Mouse (Mus musculus) mesoderm, embryonic 11.5 days (tissue): ENCODE measurements at regions not wholly inside any gene's neighbourhood (a gene's known extent, or its start where the extent isn't known, plus 50 kb on each side); places are given as distances from the start of the nearest gene placed in this dataset.

Source experiments
- DNase-seq: peaks from one replicate; pipeline ENCODE4 v3.0.0-alpha.2; 2012; ENCODE audit warnings: low read depth, low spot score

- DNase-seq: no peak
Observed at GRCm38 (mm10) chr8:53954476-53955158, 122.8 kb upstream of the Vegfc start.

DNA sequence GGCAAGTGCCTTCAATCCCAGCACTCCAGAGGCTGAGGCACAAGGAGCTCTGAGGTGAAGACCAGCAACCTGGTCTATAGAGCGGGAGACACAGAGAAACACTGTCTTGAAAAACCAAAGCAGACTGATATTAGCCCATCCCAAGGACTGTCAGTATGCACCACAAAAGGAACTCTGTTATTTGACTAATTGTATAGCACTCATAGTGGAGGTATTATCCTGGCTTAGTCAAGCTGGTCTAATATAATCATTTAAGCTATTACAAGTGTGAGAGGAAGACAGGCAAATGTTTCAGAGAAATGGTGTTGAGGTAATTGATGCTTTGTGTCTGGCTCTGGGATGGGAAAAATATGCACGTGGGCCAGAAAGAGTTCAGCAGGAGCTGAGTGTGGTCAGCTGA is 121.3 kb upstream of the Vegfc start:
- DNase-seq: no peak

GRCm38 (mm10) chr8:53958548-53958947 is 118.9 kb upstream of the Vegfc start:
- no peak for DNase-seq

DNA sequence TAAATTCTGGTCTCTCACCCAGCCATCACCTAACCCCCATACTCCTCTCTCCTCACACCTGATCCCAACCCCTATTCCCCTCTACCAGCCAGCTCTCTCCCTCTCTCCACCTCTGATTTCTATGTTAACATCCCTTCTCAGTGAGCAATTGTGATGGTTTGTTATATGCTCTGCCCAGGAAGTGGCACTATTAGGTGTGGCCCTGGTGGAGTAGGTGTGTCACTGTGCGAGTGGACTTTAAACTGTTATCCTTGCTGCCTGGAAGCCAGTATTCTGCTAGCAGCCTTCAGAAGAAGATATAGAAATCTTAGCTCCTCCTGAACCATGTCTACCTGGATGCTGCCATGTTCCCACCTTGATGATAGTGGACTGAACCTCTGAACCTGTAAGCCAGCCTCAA is 114.4 kb upstream of the Vegfc start:
- no peak for DNase-seq

- DNase-seq: no peak
Observed at GRCm38 (mm10) chr8:53984296-53984695, 93.1 kb upstream of the Vegfc start.

DNA sequence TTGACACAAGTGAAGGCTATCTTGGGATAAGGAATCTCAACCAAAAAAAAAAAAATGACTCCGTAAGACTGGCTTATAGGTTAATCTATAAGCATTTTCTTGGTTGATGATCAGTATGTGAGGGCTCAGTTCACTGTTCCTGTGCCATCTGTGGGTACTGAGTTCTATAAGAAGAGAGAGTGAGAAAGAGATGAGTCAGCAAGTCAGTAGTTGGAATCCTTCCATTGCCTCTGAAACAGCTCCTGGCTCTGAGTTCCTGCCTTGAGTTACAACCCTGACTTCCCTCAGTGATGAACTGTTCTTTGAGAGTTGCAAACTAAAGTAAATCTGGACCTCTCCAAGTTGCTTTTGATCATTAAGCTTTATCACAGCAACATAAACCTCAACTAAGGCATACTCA is 91.7 kb upstream of the Vegfc start:
- DNase-seq: no peak

DNA sequence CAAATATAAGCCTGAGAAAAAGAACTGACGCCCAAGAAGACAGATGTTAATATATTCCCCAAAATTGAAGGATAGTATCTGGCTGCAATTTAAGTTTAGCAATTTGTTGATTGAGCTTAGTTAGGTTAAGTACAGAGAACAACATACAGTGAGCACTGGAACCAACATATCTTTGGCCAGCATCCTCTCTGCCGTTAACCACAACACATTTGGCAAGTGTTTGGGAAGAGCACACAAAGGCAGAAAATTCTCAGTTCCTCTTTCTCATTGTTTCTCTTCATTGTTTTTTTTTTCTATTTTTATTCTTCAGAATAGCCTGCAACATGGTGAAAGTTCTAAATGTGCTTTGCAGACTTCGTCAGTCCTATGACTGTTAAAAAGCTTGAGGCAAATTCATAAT is 83.2 kb upstream of the Vegfc start:
- DNase-seq: no peak

- DNase-seq: peak; percentile 29
Observed at GRCm38 (mm10) chr8:53997461-53997860, 79.9 kb upstream of the Vegfc start.

DNA sequence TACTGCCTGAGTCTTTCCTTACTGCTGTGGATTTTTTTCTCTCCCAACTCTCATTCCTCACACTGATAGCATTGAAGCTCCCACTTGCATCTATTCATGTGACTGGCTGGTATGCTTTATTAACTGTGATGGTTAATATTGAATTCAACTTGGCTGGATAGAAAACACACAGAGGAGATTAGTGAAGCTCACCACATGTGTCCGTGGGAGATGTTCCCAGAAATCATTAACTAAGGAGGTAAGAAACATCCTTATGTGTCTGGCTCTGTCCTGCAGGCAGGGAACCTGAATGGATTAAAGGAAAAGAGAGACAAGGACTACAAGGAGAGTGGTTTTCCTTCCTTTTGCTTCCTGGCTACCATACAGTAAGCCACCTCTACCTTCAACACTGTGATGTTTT is 74.5 kb upstream of the Vegfc start:
- no peak for DNase-seq

DNA sequence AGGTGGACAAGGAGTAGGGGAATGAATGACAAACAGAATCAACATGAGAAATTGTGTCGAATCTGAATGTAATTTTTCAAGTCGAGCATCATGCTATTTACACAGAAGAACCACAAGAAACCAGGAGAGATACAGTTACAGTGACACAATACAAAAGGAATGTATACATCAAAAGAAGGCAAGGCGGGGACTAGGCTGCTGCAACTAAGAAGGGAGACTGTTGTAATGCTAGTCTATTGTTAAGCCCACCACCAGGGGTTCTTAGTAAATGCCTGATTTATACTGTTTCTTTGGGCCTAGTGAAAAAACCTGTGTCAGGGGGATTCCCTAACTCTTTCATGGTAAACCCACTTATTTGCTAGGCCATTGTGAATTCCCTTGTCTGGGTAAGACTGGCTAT is 63.3 kb upstream of the Vegfc start:
- no peak for DNase-seq

DNA sequence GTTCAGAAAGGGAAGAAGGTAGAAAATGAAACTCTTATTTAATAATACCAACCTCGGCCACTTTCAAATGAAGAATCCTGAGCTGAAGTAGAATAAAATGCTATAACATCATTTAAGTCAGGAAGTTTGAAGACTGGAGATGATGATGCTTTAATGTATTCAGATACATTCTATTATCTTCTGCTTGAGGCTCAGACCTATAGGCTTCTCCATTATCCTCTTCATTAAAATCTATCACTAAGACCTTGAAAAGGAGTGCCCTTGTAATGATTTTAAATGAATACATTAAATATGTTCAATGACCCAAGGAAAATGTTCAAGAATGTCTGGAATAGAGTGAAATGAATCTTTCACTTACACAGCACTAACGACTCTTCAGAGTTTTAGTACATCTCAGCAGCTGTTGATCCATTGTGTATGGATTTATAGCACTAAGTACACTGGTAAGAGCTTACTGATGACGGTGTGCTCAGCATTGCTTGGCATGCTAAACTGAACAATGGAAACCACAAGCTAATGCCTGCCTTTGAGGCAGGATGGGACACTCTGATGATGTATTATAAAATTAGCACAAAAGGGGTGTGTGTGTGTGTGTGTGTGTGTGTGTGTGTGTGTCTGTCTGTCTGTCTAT is 58.8 kb upstream of the Vegfc start:
- DNase-seq: peak; percentile 32
